Mouse (Mus musculus) right cerebral cortex, postnatal 10 days (tissue): Measurements from ENCODE around the gene Phgr1.

Source experiments
- DNase-seq, 2 experiments: peaks; one replicate each; pipeline ENCODE4 v3.0.0; 2021; ENCODE audit warnings: low spot score in 2 of 2

Phgr1 gene

DNA sequence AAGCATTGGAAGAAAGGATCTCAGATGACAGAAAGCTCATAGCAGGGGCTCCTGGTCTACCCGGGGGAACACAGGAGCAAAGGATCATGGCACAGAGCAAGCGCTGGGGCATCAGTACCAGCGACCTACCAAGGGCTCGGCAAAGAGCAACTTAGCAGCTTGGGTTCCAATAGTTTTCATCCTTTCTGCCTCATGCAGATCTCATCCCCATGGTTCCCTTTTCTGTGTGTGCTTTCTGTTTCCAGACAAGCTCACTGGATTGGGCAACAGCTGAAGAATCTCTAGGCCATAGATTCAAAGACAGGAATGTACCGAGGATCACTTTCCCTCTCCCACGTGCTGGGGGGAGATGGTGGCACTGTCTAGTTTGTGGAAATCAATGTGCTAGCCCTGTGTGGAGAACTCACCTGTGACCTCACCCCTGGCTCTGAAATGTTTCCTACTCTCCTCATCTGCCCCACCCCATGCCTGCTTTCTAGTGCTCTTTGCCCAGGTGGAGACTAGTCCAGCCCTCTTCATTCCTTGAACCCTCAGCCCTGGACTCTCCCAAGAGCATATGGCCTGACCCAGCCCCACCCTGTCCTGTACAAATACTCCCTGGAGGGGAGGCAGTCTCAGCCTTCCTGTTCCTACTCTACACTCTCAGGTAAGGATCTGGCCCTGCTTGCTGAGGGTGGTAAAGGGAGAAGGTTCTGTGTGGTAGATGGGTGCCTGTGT, at the start of gene Phgr1:
Phgr1 (plus strand) TSS at position 612 of the 717 bp plus-strand sequence.
- DNase-seq: no peak

DNA sequence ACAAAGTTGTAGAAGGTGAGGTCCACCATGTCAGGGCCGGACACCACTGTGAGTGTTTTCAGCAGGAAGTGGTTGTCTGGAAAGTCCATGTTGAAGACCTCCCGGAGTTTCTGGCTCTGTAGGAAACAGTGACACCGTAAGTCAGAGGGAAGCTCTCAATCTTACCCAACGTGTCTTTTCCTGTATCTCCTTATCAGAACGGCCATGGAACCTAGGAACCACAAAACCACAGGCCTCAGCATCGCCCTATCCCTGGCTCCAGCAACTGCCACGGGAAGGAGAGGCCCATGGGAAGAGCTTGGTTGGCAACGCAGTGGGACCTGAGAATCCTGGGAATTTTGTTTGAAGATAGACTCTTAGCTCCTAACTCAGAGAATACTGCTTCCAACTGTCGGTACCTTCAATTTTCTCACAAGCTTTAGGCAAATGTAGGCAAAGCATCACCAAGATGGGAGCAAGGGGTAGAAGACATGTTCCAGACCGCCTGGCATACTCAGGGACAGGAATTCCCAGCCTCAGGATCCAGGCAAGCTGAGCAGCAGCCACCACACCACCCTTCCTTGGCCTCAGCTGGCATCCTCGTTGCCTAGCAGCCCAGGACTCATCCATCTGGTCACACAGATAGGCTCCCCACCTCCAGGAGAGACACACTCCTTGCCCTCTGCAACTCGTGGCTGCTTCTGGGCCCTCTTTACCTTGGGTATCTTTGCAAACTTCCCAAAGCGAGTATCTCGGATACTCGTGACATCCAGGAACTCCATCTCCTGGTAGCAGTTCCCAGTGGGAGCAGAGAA, 48.7 kb upstream of the Phgr1 start:
- peak in 1 of 2 experiments; percentile 18 for DNase-seq

DNA sequence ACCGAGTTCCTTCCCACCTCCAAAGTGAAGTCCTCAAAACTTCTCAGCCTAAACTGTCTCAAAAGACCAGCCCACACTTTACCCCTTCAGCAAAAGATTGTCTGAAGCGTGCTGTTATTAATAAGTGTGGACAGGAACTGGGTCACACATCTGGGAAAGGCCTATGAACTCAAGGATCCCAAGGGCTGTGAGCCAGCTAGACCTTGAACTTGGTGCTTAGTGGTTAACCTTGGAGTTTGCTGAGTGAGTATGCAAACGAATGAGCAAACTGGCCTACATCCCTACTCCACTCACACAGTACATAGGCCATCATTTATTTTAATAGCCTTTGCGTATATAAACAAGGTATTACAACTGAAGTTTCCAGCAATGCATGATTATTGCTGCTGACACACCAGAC, 47.1 kb upstream of the Phgr1 start:
- DNase-seq: peak in 1 of 2 experiments; percentile 5

DNA sequence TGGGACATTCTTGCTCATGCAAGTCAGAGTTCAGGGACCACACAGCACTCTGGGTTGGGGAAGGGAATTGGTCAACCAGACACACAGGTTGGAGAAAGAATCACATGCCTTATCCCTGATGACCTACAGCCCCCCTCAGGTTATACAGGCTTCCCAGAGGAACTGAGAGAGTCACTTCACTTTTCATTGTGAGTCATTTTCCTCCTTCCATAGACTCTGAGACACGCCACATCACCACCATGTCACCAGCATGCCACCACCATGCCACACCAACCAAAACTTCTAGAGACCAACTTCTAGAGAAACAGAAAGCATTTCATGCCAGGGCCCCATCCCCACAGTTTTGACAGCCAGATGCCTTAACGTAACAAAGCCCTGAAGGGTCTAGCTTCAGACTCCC, 45.7 kb upstream of the Phgr1 start:
- DNase-seq: peak in 1 of 2 experiments; percentile 12

DNA sequence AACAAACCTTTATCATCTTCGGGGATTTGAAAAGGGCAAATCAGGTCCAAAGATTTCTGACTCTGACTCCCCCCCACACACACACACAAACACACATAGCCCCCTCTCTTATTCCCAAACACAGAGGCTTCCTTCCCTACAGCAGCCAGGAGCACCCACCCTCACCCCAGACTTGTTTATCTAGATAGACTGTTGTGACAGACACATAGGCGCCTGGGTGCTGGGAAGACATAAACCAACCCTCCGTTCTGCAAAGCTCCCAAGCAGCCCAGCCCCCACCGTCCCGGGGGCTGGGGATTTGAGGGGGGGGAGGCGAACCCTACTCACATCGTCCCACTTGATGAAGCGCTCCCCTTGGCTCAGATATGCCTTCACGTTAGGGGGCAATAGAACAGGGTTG, 44.7 kb upstream of the Phgr1 start:
- DNase-seq: peak in 1 of 2 experiments; percentile 19

DNA sequence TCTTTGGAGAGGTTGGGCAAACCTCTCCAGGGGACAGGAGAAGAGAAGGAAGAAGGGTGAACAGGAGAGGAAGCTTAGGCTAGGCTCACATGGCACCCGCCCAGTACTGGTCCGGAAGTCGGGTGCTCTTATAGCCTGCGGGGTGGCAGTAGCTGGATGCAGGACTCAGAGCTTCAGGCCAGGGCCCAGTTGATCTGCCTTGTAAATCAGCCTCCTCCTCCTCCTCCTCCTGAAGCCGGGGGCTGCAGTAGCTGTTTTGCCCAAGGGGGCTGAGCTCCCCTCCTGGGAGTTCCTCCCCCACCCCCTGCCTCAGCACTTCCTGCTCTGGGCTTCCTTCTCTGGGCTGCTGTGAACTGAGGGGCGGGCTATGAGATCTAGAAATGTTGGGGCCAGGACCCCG, 44.2 kb upstream of the Phgr1 start, which contains the start of gene Plcb2:
Plcb2 (minus strand) TSS at position 102 of the 400 bp plus-strand sequence.
- DNase-seq: peak in 1 of 2 experiments; percentile 22

DNA sequence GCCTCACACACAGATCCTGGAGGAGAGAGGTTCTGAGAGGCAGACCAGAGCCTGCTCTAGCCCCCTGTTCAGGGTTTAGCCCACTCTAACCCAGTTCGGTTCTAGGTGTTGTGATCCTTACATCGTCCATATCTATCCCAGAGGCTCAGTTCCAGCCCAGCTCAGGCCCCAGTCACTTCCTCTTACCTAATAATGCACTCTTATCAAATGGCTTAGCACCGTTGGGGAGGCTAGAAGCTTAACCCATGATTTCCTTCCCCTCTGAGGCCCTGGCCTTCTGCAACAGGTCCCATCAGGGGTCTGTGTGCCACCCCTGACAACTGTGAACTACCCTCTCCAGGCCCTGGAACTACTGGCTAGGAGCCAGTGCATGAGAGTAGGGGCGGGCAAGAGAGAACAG, 43.4 kb upstream of the Phgr1 start:
- DNase-seq: peak in 1 of 2 experiments; percentile 19

DNA sequence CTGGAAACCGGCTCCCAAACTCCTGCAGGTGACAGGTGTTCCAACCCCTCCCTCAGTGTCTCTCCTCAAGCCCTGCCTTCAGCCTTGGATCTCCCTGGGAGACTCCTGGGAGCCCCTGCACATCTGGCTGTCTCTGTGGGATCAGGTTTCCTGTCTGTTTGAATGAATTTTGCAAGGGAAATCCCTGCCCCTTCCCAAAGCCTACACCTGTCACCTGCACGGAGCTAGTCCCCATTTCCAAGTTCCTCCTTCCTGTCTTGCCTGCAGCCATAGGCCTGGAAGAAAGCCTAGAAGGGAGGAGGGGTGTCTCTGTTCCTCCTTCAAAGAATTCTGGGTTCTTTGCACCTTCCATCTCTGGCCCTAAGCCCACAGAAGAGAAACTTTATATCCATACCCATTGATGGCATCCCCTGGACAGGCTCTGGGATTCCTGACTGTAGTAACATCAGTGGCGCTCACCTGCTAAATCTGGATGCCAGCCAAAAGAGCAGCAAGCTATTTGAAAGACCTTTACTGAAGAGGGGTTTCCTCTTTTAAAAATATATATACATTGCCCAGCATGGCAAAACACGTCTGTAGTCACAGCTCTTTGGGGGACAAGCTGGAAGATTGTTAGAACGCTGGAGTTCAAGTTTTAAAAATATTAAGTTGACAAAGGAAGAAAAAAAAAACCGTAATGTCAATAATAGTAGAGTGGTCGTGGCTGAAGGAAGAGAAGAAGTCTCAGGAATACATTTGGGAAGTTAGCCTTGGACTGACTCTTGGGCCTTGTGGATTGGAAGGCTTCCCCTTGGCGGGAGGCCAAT, 42.5 kb upstream of the Phgr1 start:
- DNase-seq: peak in 1 of 2 experiments; percentile 27

DNA sequence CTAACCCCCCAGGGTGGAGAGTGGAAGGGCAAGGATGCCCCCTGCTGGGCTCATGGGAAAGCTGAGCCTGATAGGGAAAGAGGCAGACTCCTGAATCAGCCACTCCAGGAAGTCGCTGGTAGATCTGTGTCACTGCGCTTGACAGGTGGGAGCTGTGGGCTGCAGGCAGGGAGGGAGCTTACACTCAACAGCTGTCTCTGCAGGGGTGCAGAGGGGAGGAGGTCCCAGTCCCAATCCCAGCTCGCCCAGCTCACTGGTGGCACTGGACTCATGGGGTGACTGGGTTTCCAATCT, 42.0 kb upstream of the Phgr1 start:
- DNase-seq: peak; percentile 83 to 90

DNA sequence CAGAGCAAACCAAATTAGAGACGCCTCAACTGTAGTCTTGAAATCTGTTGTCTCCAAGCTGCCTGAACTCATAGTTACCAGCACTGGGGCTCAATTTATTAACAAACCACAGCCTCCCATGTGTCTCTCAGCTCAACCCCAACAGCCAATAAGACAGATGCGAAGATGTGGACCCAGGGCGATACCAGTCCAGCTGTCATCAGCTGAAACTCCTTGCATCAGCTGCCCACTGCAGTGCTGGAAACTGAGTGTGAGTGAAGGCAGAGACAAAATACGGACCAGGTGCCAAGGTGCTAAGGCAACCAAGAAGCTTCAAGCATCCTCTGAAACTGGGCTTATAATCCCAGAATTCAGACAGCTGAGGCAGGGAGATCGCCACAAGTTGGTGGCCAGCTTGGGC, 40.6 kb upstream of the Phgr1 start:
- DNase-seq: peak in 1 of 2 experiments; percentile 18

DNA sequence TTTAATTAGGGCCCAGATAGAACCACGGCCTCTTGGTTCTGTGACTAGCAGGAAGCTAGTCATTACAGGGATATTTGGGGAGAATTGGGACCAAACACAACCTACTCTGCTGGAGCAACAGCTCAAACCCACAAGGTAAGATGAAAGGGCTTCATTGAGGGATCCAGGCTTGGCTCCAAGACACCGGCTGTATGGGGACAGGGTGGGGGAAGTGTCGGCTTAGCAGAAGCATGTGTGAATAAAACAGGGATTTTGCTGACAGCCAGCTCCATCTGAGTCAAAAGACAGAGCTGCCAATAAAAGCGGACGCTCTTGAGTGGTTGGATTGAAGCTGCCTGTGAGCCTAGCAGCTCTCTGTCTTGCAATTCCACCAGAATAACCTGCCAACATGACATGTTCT, 39.2 kb upstream of the Phgr1 start:
- peak; percentile 74 to 84 for DNase-seq

DNA sequence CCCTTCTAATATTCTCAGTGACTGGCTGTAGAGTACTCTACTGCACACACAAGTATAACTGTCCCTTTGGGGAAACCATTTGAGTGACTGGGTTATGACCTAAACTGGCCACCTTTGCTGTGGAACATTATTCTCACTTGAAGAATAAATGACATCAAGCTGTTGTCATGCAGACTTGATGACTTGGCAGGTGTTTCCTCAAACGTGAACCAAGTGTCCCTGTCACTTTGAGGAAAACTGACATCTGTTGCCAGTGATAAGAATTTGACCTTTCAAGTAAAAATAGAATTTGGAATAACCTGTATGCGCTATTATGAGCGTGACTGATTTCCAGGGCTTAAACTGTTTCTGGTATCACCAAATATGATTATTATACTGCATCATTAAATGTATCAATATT, 32.2 kb upstream of the Phgr1 start:
- peak in 1 of 2 experiments; percentile 9 for DNase-seq

DNA sequence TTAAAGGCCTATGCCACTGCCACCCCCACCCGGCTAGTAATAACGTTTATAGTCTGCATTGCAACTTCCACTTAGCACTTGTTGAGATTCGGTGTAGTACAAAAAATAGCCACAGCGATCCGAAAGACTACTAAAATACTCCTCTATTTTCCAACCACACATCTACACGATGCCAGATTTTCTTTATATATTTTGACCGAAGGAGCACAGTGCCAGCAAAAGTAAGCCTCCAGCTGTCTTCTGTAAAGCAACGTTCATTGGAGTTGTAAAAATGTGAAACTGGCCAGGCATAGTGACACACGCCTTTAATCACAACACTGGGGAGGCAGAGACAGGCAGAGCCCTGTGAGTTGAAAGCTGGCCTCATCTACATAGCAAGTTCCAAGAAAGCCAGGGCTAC, 31.4 kb upstream of the Phgr1 start:
- DNase-seq: peak; percentile 33 to 77

DNA sequence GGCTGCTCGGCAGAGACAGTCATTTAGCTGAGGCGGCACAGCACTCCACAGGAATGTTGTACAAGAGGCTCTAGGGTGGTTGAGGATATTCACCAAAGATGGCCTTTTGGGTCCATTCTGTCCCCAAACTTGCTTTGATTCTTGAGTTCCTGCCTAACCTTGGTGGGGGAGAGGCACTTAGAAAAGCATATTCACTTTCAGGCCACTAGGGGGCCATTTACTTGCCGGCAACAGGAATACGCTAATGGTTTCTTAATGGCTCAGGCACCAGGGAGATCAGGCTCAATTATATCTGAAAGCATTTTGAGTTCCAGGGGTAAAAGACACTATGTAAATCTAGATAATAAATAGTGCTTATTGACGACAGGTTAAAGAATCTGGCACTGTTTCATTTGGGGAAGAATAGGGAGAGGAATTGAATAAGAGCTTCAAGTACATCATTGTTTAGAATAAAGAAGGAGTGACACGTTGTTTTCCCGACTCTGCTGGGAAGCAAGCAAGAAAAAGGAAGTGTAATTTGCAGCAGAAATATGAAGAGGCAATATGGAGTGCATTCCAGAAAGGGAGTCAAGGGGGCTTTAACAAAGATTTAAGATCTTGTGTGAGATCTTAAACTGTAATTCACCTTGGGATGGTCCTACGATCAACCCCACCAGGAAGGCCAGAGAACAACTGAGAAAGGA, 29.2 kb upstream of the Phgr1 start:
- no peak for DNase-seq

DNA sequence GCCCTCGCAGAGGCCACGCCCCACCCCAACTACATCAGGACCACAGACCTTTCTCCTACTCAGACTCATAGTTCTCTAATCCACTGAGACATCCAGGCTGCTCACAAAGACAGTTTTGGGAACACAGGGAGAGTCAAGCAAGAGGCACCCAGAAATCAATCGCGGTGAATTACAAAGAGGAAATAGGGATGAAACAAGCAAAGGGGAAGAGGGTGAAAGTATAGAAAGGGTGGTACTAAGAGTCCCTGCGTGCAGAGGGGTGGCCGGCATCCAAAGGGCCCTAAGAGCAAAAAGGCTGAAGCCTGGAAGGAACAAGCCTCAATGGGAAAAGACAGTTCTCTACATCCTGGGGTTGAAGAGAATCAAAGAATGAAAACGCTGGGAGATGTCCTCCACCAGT, 27.9 kb upstream of the Phgr1 start:
- peak in 1 of 2 experiments; percentile 16 for DNase-seq

DNA sequence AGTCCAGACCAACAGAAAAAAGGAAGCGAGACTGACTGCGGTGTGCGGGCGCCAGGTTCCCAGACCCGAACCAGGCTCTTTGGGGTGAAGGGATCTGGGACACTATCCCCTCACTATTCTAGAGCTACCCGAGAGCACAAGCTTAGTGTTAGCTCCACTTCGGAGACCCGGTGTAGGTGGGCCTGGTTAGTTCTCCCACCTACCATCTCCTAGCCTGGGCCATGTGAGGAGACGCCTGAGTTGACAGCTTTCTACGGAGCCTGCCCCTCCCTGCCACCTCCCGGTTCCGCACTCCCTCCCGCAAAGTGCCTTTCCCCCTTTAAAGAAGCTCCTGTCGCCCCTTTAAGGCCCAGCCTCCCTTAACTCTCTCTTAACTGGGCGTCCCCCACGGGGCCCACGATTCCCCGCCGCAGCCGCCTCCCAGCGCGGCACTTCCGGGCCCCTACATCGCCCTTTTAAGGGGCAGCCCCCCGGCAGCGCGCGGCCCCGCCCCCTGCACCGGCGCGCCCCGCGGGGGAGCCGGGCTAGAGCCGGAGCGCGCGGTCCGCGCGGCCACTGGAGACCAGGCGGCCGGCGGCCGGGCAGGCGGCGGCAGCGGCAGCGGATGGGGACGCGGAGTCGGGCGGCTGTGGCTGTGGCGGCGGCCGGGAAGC, 27.2 kb upstream of the Phgr1 start, which contains the start of gene Inafm2:
Inafm2 (plus strand) TSS at position 527 of the 653 bp plus-strand sequence.
- peak; percentile 95 for DNase-seq

DNA sequence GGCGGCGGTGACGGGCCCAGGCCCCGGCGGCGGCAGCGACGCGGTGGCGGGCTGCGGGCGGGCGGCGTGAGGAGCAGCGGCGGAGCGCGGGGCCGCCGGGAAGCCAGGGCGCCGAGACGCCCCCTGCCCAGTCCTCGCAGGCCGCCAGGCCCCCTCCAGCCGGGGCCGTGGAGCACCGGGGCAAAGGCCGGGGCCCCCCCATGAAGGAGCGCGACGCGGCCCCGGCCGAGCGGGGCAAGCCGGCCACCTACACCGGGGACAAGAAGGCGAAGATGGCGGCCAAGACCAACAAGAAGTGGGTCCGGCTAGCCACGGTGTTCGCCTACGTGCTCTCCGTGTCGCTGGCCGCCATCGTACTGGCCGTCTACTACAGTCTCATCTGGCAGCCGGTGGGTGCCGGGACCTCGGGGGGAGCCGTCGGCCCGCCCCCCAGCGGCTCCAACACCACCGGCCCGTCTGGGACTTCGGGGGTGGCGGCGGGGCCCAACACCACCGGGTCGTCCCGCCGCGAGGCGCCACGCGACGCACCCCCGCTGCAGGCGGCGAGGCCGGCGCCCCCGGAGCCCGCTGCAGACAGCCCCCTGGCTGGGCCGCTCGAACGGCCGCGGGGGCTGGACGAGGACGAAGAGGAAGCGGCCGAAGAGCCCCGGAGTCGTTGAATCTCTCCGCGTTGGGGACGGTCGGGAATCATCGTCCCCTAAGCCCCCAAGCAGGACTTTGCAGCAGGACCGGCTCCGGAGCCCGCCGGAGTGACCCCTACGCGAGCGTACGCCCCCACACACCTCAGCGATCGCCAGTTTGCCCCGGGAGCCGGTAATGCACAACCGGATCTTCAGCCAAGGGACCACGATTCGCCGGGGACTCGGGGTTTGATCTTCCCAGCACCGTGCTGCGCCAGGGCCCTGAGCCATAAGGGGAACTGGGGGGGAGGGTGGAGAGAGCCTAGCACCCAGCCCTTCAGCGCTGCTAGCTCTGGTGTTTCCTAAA, 26.4 kb upstream of the Phgr1 start:
- peak; percentile 53 to 57 for DNase-seq

DNA sequence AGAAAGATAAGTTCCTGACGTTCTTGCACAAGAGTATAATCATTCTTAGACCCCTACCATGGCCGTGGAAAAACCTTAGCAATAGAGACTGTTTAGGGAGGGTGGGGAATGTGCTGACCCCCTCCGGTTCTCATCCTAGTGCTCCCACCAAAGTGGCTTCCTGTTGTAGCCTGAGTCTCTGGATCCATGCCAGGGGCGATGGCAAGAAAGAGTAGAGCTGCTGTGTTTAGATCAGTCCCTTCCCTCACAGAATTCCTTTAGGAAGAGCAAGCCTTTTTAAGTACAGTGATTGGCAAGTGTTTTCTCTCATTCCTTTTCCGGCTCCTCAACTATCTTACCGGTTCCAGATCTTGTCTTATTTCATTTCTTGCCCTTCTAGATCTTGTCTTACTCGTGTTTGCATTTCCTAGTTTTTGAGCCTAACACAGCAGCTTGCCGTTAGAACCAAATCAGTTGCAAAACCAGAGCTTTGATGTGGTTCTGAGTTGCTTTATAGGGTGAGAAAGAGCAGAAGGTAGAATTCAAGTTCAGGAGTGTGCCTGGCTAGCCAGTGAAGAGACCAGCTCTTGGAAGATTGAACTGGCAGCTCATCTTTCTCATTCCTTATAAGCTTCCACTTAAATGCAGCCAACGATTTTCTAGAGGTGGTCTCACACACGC, 25.1 kb upstream of the Phgr1 start:
- peak; percentile 67 to 69 for DNase-seq

DNA sequence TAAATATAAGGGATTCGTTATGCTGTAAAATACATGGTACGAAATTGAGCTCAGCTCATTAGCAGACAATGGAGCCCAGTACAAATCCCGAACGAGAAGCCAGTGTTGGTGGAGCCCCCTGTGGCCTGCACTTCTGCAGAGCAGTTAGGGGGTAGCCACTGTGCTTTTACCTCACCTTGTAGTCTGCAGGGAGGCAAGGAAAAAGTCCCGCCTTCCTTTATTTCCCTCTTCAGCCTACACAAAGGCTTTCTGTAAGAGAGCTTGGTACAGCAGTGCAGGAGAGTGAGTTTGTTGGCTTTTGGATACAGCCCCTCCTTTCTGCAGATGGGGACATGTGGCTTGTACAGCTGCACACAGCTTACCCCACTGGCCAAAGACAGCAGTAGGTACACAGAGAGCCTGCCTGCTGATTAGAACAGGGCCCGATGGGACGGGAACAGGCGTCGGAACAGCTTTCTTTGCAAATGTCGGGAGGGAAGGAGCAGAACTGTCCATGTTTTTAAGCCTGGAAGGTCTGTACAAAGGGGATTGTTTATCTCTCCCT, 23.2 kb upstream of the Phgr1 start:
- DNase-seq: no peak
